Mouse (Mus musculus) bone marrow, adult 2 months (tissue): ENCODE results near the gene Csn3.

Experiments
- CTCF ChIP-seq: fragments of 200-500 bp; IDR thresholded peaks from 2 replicates; pipeline ENCODE4 v1.5.1; 2011; ENCODE audit warnings: low read length, control low read depth; ENCODE audit not compliant: control insufficient read depth, insufficient read depth
- POLR2A ChIP-seq: fragments of 200-500 bp; IDR thresholded peaks from 2 replicates; pipeline ENCODE4 v1.6.1; 2011; ENCODE audit warnings: low read depth, mild to moderate bottlenecking, control low read depth, low read length, borderline replicate concordance; ENCODE audit not compliant: control insufficient read depth

- TF ChIP-seq CTCF (no peak), POLR2A (no peak)
These were observed at the start of gene Csn3 for GRCm38 (mm10) chr5:87925372-87925771.
